Mouse (Mus musculus): ENCODE measurements around the gene 1700080E11Rik.

DNA sequence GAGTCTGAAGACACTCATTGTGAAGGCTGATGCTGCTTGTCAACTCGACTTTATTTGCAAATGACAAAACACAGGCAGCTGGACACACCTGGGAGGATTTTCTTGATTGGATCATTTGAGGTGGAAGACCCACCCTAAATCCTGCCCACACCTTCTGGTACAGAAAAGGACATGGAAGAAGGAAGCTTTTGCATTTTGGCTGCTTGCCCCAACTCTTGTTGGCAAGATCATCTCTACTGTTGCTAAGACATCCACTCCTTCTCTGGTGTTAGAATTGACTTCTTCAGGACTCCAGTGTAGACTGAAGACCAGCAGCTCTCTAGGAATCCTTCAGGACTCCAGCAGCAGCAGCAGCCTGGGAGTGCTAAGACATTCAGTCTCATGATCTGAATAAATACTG is 43.0 kb downstream of the 1700080E11Rik start:
- no peak for TF ChIP-seq POLR2A (IDR thresholded peaks at IDR 0.05; ENCODE audit: low read depth, low read length)
- no peak for TF ChIP-seq CTCF (IDR thresholded peaks at IDR 0.05; ENCODE audit: extremely low read depth, insufficient read length, insufficient replicate concordance, low read depth, low read length)

All from small intestine, adult 2 months (tissue).